8 mouse cellular contexts compared by ENCODE assay signal in the genomic region with DNA sequence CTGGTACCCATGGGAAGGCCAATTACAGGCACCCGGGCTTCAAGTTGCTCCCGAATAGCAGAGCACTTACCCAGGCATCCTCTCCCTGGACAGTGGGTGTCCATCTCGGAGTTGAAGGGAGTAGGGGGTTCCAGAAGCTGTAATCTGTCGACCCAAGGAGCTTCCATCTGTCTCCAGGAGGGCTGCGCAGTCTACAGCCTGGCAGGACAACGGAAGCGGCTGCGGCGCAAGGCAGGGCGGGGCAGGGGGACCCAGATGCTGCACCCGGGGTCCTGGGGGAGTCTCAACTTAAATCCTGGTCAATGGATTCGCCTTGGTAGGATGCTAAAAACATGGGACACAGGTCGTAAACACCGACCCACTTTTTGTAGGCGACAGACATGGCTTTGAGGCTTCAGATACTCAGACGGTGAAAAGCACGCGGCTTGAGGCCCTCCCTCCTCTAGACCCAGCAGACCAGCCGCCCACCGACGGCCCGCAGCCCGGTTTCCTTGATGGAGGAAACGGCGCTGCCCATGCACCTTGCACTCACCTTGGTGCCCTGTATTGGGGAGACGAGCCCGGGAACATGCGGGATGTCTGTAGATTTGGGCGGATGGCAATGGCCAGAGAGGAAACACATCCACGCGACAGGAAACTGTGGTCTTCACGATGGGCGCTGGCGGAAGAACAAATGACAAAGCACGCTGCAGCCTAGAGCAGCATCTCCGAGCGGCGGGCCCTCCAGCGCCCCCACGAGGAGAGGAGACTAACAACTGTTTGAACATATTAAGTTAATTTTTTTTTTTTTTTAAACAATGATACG. TPM values are rescaled to one million over a fixed set of nuclear protein-coding genes. Genes with fewer than 3 reads are reported as not detected.
DNase-seq lines count a peak whose midpoint lies in the region; TF ChIP-seq lines count a peak whose summit lies in the region.

No protein-coding gene starts in this region.

- peak overlapping the region; percentile 76 for H3K4me3 ChIP-seq in cortical plate, adult 2 months (ENCODE audit: insufficient read depth, low read length)
- H3K4me3 ChIP-seq in left cerebral cortex, adult 2 months: peak overlapping the region; percentile 89
- H3K4me3 ChIP-seq in macrophage (ENCODE audit: inconsistent target): peak overlapping the region; percentile 74

- WGBS in macrophage (ENCODE audit: missing documents): under 1% methylated on average over 41 of the region's 41 CpGs

- intact Hi-C loops in left cerebral cortex, adult 2 months (cut with DNase I): loop anchor here (1.0 kb wide), 1 partner anchor 14 kb away; a partner anchor contains a TSS

- TF ChIP-seq POLR2A in cortical plate, adult 2 months (IDR thresholded peaks at IDR 0.05; ENCODE audit: extremely low read depth, insufficient read depth, low read length): peak; percentile 66; the same call in 1 of the 2 replicates

- TF ChIP-seq CTCF in cortical plate, adult 2 months (IDR thresholded peaks at IDR 0.05; ENCODE audit: extremely low read depth, insufficient read depth, low read length): peak; percentile 59
- TF ChIP-seq CTCF in left cerebral cortex, adult 2 months (IDR thresholded peaks at IDR 0.05): peak; percentile 91

- peak; percentile 94 for DNase-seq in adipocyte (ENCODE audit: low spot score)
- DNase-seq in gastrocnemius, adult 8-10 months (ENCODE audit: low spot score in 2 of 2): peak; percentile 63 to 68
- peak; percentile 71 for DNase-seq in hindlimb bud, embryonic 11.5 days (ENCODE audit: extremely low spot score, low read depth, low spot score)
- peak; percentile 83 to 87 for DNase-seq in left cerebral cortex, adult 2 months (ENCODE audit: extremely low spot score in 1 of 2, low spot score in 2 of 2)
- DNase-seq in retina, postnatal 7 days (ENCODE audit: low read depth, low spot score): peak; percentile 76
- DNase-seq in urinary bladder, adult 18-20 months (ENCODE audit: low spot score in 2 of 2): peak; percentile 74 to 75

- H3K4me1 ChIP-seq in cortical plate, adult 2 months (ENCODE audit: control insufficient read depth, insufficient read depth, low read length): no peaks in the 10 kb centered on the region

- H3K79me2 ChIP-seq in macrophage (ENCODE audit: inconsistent target): peaks cover 29% of the 10 kb centered on the region

- H3K27ac ChIP-seq in cortical plate, adult 2 months (ENCODE audit: insufficient read depth, low read length): no peak overlapping the region
- H3K27ac ChIP-seq in left cerebral cortex, adult 2 months: peak overlapping the region; percentile 61
- peak overlapping the region; percentile 51 for H3K27ac ChIP-seq in macrophage

- peaks cover 33% of the 10 kb centered on the region for H3K36me3 ChIP-seq in macrophage (ENCODE audit: inconsistent target)

RNA-seq across cellular contexts. Expression of a gene that starts 14.4 kb away (rescaled TPM):
- 1,659 and 1,881 TPM in 2 replicates for polyA plus RNA-seq in cortical plate, adult 2 months (2012; rRNA removed)
- total RNA-seq in gastrocnemius, adult 8-10 months (2022): under 1 TPM; 0.15 to 0.39 (median 0.26) TPM
- 100 to 1,000 TPM; 812 to 868 TPM for total RNA-seq in left cerebral cortex, adult 2 months (2021)
- 1 to 10 TPM in 16 of 26 experiments, under 1 TPM in 10; 0.26 to 4.8 (median 1.4) TPM for total RNA-seq in macrophage (2018; cell fraction: chromatin; rRNA removed)
- total RNA-seq in macrophage (2018; cell fraction: cytosol; rRNA removed): under 1 TPM in 13 of 26 experiments, not detected in 13; under 0.01 to 0.39 (median 0.05) TPM
- total RNA-seq in macrophage (2018; cell fraction: nucleus; rRNA removed): 1 to 10 TPM in 12 of 26 experiments, under 1 TPM in 13, not detected in 1; 0.10 to 2.7 (median 0.86) TPM
- polyA plus RNA-seq in macrophage (2018): 0.05 to 0.26 TPM (median 0.09 TPM) in 3 replicates

RNA-seq across cellular contexts. Expression of a gene that starts 48.6 kb away (rescaled TPM):
- polyA plus RNA-seq in cortical plate, adult 2 months (2012; rRNA removed): 53.1 and 53.6 TPM in 2 replicates
- 10 to 100 TPM; 29.3 to 42.2 (median 32.9) TPM for total RNA-seq in gastrocnemius, adult 8-10 months (2022)
- 100 to 1,000 TPM; 114 to 115 TPM for total RNA-seq in left cerebral cortex, adult 2 months (2021)
- 100 to 1,000 TPM in 19 of 26 experiments, 10 to 100 TPM in 7; 62.0 to 136 (median 109) TPM for total RNA-seq in macrophage (2018; cell fraction: chromatin; rRNA removed)
- 10 to 100 TPM; 21.4 to 36.1 (median 28.2) TPM for total RNA-seq in macrophage (2018; cell fraction: cytosol; rRNA removed)
- 100 to 1,000 TPM in 3 of 26 experiments, 10 to 100 TPM in 23; 48.4 to 124 (median 68.2) TPM for total RNA-seq in macrophage (2018; cell fraction: nucleus; rRNA removed)
- 20.0 to 20.4 TPM (median 20.2 TPM) in 3 replicates for polyA plus RNA-seq in macrophage (2018)

RNA-seq across cellular contexts. Expression of a gene that starts 54.8 kb away (rescaled TPM):
- polyA plus RNA-seq in cortical plate, adult 2 months (2012; rRNA removed): 1.5 and 5.0 TPM in 2 replicates
- total RNA-seq in gastrocnemius, adult 8-10 months (2022): 1 to 10 TPM; 2.0 to 8.9 (median 6.4) TPM
- 1 to 10 TPM; 1.2 to 2.4 TPM for total RNA-seq in left cerebral cortex, adult 2 months (2021)
- total RNA-seq in macrophage (2018; cell fraction: chromatin; rRNA removed): 1 to 10 TPM in 15 of 26 experiments, under 1 TPM in 2, not detected in 9; 0.46 to 7.7 (median 2.6) TPM
- total RNA-seq in macrophage (2018; cell fraction: cytosol; rRNA removed): 1 to 10 TPM in 24 of 26 experiments, under 1 TPM in 2; 0.81 to 3.0 (median 1.8) TPM
- total RNA-seq in macrophage (2018; cell fraction: nucleus; rRNA removed): 10 to 100 TPM in 1 of 26 experiments, 1 to 10 TPM in 21, under 1 TPM in 4; 0.20 to 11.9 (median 2.8) TPM
- 0.95 to 3.7 TPM (median 1.3 TPM) in 3 replicates for polyA plus RNA-seq in macrophage (2018)

Comparison
In these comparisons a context has a peak if more than half of its experiments do, and no peak if none do; other contexts are left out.
1. RNA of a gene that starts 14.4 kb away (total RNA-seq): 812 to 868 TPM in left cerebral cortex, adult 2 months; 0.15 to 0.39 TPM in gastrocnemius, adult 8-10 months; every median in the first group is over 100 times any median in the second.
2. Peak in every context shown above with its lines, with median percentiles within 50 percentile points of each other: DNase-seq and H3K4me3 ChIP-seq.